Mouse (Mus musculus) G1E (cell line): ENCODE results near the gene Metap2. TPM values are rescaled to one million over a fixed set of nuclear protein-coding genes. Genes with fewer than 3 reads are reported as not detected.

ENCODE experiments used
- ATAC-seq: 2 replicates; pipeline ENCODE4 v1.8.0; 2016; ENCODE audit warnings: mild to moderate bottlenecking; ENCODE audit not compliant: insufficient number of reproducible peaks, poor library complexity, low FRiP score, severe bottlenecking; ENCODE audit errors: extremely low read depth
- DNase-seq: peaks from one replicate; pipeline ENCODE4 v3.0.0; 2012; ENCODE audit warnings: low spot score
- H3K27me3 ChIP-seq: 2 replicates; pipeline ENCODE4 v1.6.1; 2012; ENCODE audit warnings: mild to moderate bottlenecking, low read length, inconsistent platforms; ENCODE audit not compliant: insufficient read depth
- H3K36me3 ChIP-seq: replicated peaks from 2 replicates; pipeline ENCODE3; 2012; ENCODE audit warnings: mild to moderate bottlenecking, inconsistent platforms
- H3K4me1 ChIP-seq: 2 replicates; pipeline ENCODE4 v1.6.1; 2012; ENCODE audit warnings: low read depth, low read length, inconsistent platforms, mixed read lengths; ENCODE audit not compliant: insufficient read depth
- H3K4me3 ChIP-seq: 2 replicates; pipeline ENCODE4 v1.5.1; 2012; ENCODE audit warnings: low read depth, mild to moderate bottlenecking, inconsistent platforms, low read length, moderate library complexity, mixed read lengths
- H3K9me3 ChIP-seq: replicated peaks from 2 replicates; pipeline ENCODE4 v1.6.1; 2012; ENCODE audit warnings: inconsistent platforms
- CTCF ChIP-seq: IDR thresholded peaks from 2 replicates; pipeline ENCODE4 v1.5.1; 2012; ENCODE audit warnings: low read depth, low read length, inconsistent platforms, mixed read lengths
- GATA1 ChIP-seq: IDR thresholded peaks from 2 replicates; pipeline ENCODE4 v1.6.1; 2012; ENCODE audit warnings: borderline replicate concordance, low read length, inconsistent platforms, mixed read lengths
- GATA2 ChIP-seq: IDR thresholded peaks from 2 replicates; pipeline ENCODE4 v1.6.1; 2012; ENCODE audit warnings: low read depth, low read length, inconsistent platforms, borderline replicate concordance
- POLR2AphosphoS5 ChIP-seq: IDR thresholded peaks from 2 replicates; pipeline ENCODE4 v1.6.1; 2012; ENCODE audit warnings: low read depth, low read length, inconsistent platforms; ENCODE audit not compliant: insufficient replicate concordance
- TAL1 ChIP-seq: conservative IDR thresholded peaks from 2 replicates; pipeline ENCODE4 v1.6.1; 2012; ENCODE audit warnings: low read depth, low read length, inconsistent platforms, mixed read lengths
- polyA plus RNA-seq: library from polyadenylated mRNA; stranded (reverse); fragments of >175 nt; gene quantifications from 2 replicates; pipeline ENCODE4 v1.2.3, GENCODE M21; 2012
- total RNA-seq, 2 experiments: library from RNA; stranded (forward) in 1 of 2; stranded (reverse) in 1 of 2; fragments of 200-1000 nt in 1 of 2; fragments of >200 nt in 1 of 2; fragmentation: Nextera tagmentation in 1 of 2; gene quantifications; 2 replicates each; pipeline ENCODE4 v1.2.3; 2014 to 2017

Metap2 gene
- total and polyA plus RNA-seq, 3 experiments = 523 to 963 (median 728) TPM

GRCm38 (mm10) chr10:93915531-93916275 lies 18.8 kb upstream of the Metap2 start:
- Histone ChIP-seq H3K27me3 (no peaks in the 10 kb centered on the region), H3K9me3 (no peaks in the 10 kb centered on the region; the same call in 1 of the 2 replicates), H3K4me1 (peaks cover 74% of the 10 kb centered on the region), H3K36me3 (no peaks in the 10 kb centered on the region), H3K4me3 (no peak overlapping the region)
- no peak for DNase-seq
- no peak for ATAC-seq
- TF ChIP-seq CTCF (no peak), GATA1 (no peak), TAL1 (no peak)

GRCm38 (mm10) chr10:93913525-93913924 lies 16.6 kb upstream of the Metap2 start:
- Histone ChIP-seq H3K4me1 (peaks cover 75% of the 10 kb centered on the region), H3K4me3 (no peak overlapping the region), H3K27me3 (no peaks in the 10 kb centered on the region), H3K36me3 (no peaks in the 10 kb centered on the region), H3K9me3 (no peaks in the 10 kb centered on the region; the same call in 1 of the 2 replicates)
- no peak for ATAC-seq
- no peak for TF ChIP-seq GATA1
- TF ChIP-seq POLR2AphosphoS5 = no peak
- no peak for TF ChIP-seq GATA2
- no peak for TF ChIP-seq CTCF
- TF ChIP-seq TAL1 = no peak
- DNase-seq = no peak

GRCm38 (mm10) chr10:93912917-93913316 lies 16.0 kb upstream of the Metap2 start:
- Histone ChIP-seq H3K4me3 (no peak overlapping the region; the same call in 1 of the 2 replicates), H3K27me3 (no peaks in the 10 kb centered on the region), H3K36me3 (no peaks in the 10 kb centered on the region), H3K4me1 (peaks cover 73% of the 10 kb centered on the region), H3K9me3 (no peaks in the 10 kb centered on the region; the same call in 1 of the 2 replicates)
- no peak for TF ChIP-seq GATA1
- no peak for ATAC-seq
- DNase-seq = no peak

- Histone ChIP-seq H3K9me3 (no peaks in the 10 kb centered on the region; the same call in 1 of the 2 replicates), H3K4me1 (peaks cover 74% of the 10 kb centered on the region), H3K4me3 (no peak overlapping the region; the same call in 1 of the 2 replicates), H3K27me3 (no peaks in the 10 kb centered on the region), H3K36me3 (no peaks in the 10 kb centered on the region)
- TF ChIP-seq GATA1 = no peak
- peak; percentile 72 for TF ChIP-seq TAL1
- TF ChIP-seq CTCF = no peak
- no peak for TF ChIP-seq GATA2
- DNase-seq = no peak
- peak; percentile 69 for ATAC-seq
Measured at GRCm38 (mm10) chr10:93912136-93912855, 15.4 kb upstream of the Metap2 start.

- H3K4me3 ChIP-seq = no peak overlapping the region; the same call in 1 of the 2 replicates
- no peaks in the 10 kb centered on the region for H3K9me3 ChIP-seq
- H3K27me3 ChIP-seq = no peaks in the 10 kb centered on the region
- DNase-seq = no peak
- peak; percentile 36 for ATAC-seq
- H3K36me3 ChIP-seq = no peaks in the 10 kb centered on the region
- TF ChIP-seq TAL1 = no peak
- TF ChIP-seq GATA1 = no peak
- TF ChIP-seq CTCF = no peak
- peaks cover 73% of the 10 kb centered on the region for H3K4me1 ChIP-seq
Measured at GRCm38 (mm10) chr10:93911326-93911725, 14.4 kb upstream of the Metap2 start.

- DNase-seq (no peak), ATAC-seq (no peak)
- Histone ChIP-seq H3K4me1 (peaks cover 64% of the 10 kb centered on the region), H3K9me3 (no peaks in the 10 kb centered on the region), H3K36me3 (no peaks in the 10 kb centered on the region), H3K27me3 (no peaks in the 10 kb centered on the region), H3K4me3 (no peak overlapping the region)
- TF ChIP-seq GATA2 (no peak), TAL1 (no peak), CTCF (no peak), GATA1 (no peak), POLR2AphosphoS5 (no peak)
Measured at GRCm38 (mm10) chr10:93909811-93910446, 13.0 kb upstream of the Metap2 start.
